Mouse (Mus musculus) forebrain, embryonic 16.5 days (tissue): ENCODE results near the gene Csnk2a1. TPM values are rescaled to one million over a fixed set of nuclear protein-coding genes. Genes with fewer than 3 reads are reported as not detected.

Experiments
- ATAC-seq: fragments of 200-750 bp; cut with Nextera tagmentation; 2 replicates; pipeline ENCODE4 v1.8.0; 2017; ENCODE audit warnings: mild to moderate bottlenecking, moderate library complexity
- H3K27ac ChIP-seq: fragments of 300-500 bp; sonication (generic); 2 replicates; pipeline ENCODE4 v1.5.1; 2014; ENCODE audit warnings: low read length, control low read depth
- H3K27me3 ChIP-seq: fragments of 300-500 bp; sonication (generic); replicated peaks from 2 replicates; pipeline ENCODE4 v1.6.1; 2014; ENCODE audit warnings: low read length; ENCODE audit not compliant: control insufficient read depth, insufficient read depth
- H3K36me3 ChIP-seq: fragments of 300-500 bp; sonication (generic); 2 replicates; pipeline ENCODE4 v1.6.1; 2014; ENCODE audit not compliant: control insufficient read depth, insufficient read depth
- H3K4me1 ChIP-seq: fragments of 300-500 bp; sonication (generic); replicated peaks from 2 replicates; pipeline ENCODE4 v1.6.1; 2014; ENCODE audit warnings: low read length; ENCODE audit not compliant: control insufficient read depth, insufficient read depth
- H3K4me2 ChIP-seq: fragments of 300-500 bp; sonication (generic); 2 replicates; pipeline ENCODE4 v1.6.1; 2014; ENCODE audit warnings: mild to moderate bottlenecking, low read length, control low read depth
- H3K4me3 ChIP-seq: fragments of 300-500 bp; sonication (generic); replicated peaks from 2 replicates; pipeline ENCODE4 v1.5.1; 2014; ENCODE audit warnings: mild to moderate bottlenecking, low read length, control low read depth
- H3K9ac ChIP-seq: fragments of 300-500 bp; sonication (generic); replicated peaks from 2 replicates; pipeline ENCODE4 v1.6.1; 2014; ENCODE audit warnings: low read depth, low read length, control low read depth
- H3K9me3 ChIP-seq: fragments of 300-500 bp; sonication (generic); 2 replicates; pipeline ENCODE4 v1.6.1; 2016; ENCODE audit warnings: low read length; ENCODE audit not compliant: control insufficient read depth
- WGBS: fragments of 180-500 bp; shearing (Covaris S2); extraction: QIAGEN DNeasy Blood & Tissue Kit; methylation state at CpG from one replicate; pipeline ENCODE4 v1.1.7; 2014; 5-methylcytosine and 5-hydroxymethylcytosine counted together
- polyA plus RNA-seq: library from polyadenylated mRNA; unstranded; fragments of >200 nt; fragmentation: Nextera tagmentation; extraction: Ambion mirVana; gene quantifications from 2 replicates; pipeline ENCODE4 v1.2.1, GENCODE M21; 2015

The Csnk2a1 gene
- polyA plus RNA-seq, 1 experiment from 2014 or later, result 137 TPM

GRCm38 (mm10) chr2:152324842-152325241 lies 98.2 kb downstream of the Csnk2a1 start:
- no peak overlapping the region for H3K27ac ChIP-seq
- ATAC-seq, result no peak
- no peaks in the 10 kb centered on the region for H3K4me1 ChIP-seq
- H3K4me3 ChIP-seq, result no peak overlapping the region
- no peak overlapping the region for H3K4me2 ChIP-seq
- H3K9me3 ChIP-seq, result no peaks in the 10 kb centered on the region
- no peak overlapping the region for H3K9ac ChIP-seq
- H3K36me3 ChIP-seq, result peaks cover 25% of the 10 kb centered on the region
- WGBS, result 88% methylated on average over 3 of the region's 3 CpGs
- no peaks in the 10 kb centered on the region for H3K27me3 ChIP-seq

DNA sequence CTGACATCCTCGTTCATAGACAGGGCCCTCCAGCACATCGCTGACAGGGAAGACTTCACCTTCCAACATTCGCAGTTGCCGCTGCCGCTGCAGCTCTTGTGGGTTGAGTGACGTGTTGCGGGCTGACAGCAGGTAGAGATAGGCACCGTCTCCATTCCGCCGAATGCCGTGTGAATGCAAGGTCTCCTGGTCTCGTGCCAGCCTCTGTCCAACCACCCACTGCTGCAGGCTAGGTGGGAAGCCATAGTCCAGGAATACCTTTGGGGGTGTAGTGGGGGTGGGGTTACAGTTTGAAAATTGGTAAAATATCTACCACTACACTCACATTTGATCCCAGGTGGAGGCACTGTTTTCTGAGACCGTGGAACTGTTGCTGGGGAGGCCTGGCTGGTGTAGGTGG lies 99.5 kb downstream of the Csnk2a1 start:
- no peak overlapping the region for H3K27ac ChIP-seq
- H3K9me3 ChIP-seq, result no peaks in the 10 kb centered on the region
- WGBS, result 91% methylated on average over 13 of the region's 13 CpGs
- no peak overlapping the region for H3K9ac ChIP-seq
- peaks cover 23% of the 10 kb centered on the region for H3K36me3 ChIP-seq
- no peak overlapping the region for H3K4me2 ChIP-seq
- H3K4me1 ChIP-seq, result peaks cover 13% of the 10 kb centered on the region
- no peak overlapping the region for H3K4me3 ChIP-seq
- no peaks in the 10 kb centered on the region for H3K27me3 ChIP-seq
- no peak for ATAC-seq

- no peak overlapping the region for H3K27ac ChIP-seq
- peaks cover 23% of the 10 kb centered on the region for H3K36me3 ChIP-seq
- H3K4me3 ChIP-seq, result no peak overlapping the region
- H3K4me1 ChIP-seq, result peaks cover 18% of the 10 kb centered on the region
- no peak overlapping the region for H3K9ac ChIP-seq
- WGBS, result 88% methylated on average over 8 of the region's 8 CpGs
- no peaks in the 10 kb centered on the region for H3K9me3 ChIP-seq
- no peak overlapping the region for H3K4me2 ChIP-seq
- H3K27me3 ChIP-seq, result no peaks in the 10 kb centered on the region
- ATAC-seq, result no peak
Observed at GRCm38 (mm10) chr2:152326654-152327053, 100.0 kb downstream of the Csnk2a1 start.

- WGBS, result 84% methylated on average over 5 of the region's 5 CpGs
- no peaks in the 10 kb centered on the region for H3K27me3 ChIP-seq
- no peak overlapping the region for H3K4me3 ChIP-seq
- no peak overlapping the region for H3K27ac ChIP-seq
- no peak overlapping the region for H3K9ac ChIP-seq
- peaks cover 22% of the 10 kb centered on the region for H3K36me3 ChIP-seq
- peaks cover 19% of the 10 kb centered on the region for H3K4me1 ChIP-seq
- no peaks in the 10 kb centered on the region for H3K9me3 ChIP-seq
- H3K4me2 ChIP-seq, result no peak overlapping the region
- no peak for ATAC-seq
Observed at GRCm38 (mm10) chr2:152327980-152328379, 101.3 kb downstream of the Csnk2a1 start.

GRCm38 (mm10) chr2:152330858-152331423 lies 104.3 kb downstream of the Csnk2a1 start:
- Histone ChIP-seq H3K4me2 (peak overlapping the region; percentile 95), H3K27me3 (0 out of 2 replicates have a peak, but pooled peaks cover 3% of the 10 kb centered on the region), H3K4me3 (no peak overlapping the region), H3K4me1 (peaks cover 19% of the 10 kb centered on the region), H3K9ac (no peak overlapping the region), H3K36me3 (peaks cover 8% of the 10 kb centered on the region), H3K27ac (no peak overlapping the region), H3K9me3 (no peaks in the 10 kb centered on the region)
- ATAC-seq, result no peak
- 71% methylated on average over 7 of the region's 7 CpGs for WGBS

Other genes with a start within 250 kb of the Csnk2a1 start
- 66.5 and 69.2 TPM in 2 replicates for gene Fam110a, start 246.6 kb upstream of the Csnk2a1 start, polyA plus RNA-seq
- 1.5 and 1.9 TPM in 2 replicates for gene Slc52a3, start 230.3 kb upstream of the Csnk2a1 start, polyA plus RNA-seq
- gene Scrt2, start 145.3 kb upstream of the Csnk2a1 start, polyA plus RNA-seq, result 16.9 and 17.2 TPM in 2 replicates
- 11.4 and 13.6 TPM in 2 replicates for gene Srxn1, start 121.3 kb upstream of the Csnk2a1 start, polyA plus RNA-seq
- gene Tcf15, start 83.3 kb upstream of the Csnk2a1 start, polyA plus RNA-seq, result 1.3 and 1.5 TPM in 2 replicates
- 36.0 and 37.7 TPM in 2 replicates for gene Tbc1d20, start 67.0 kb downstream of the Csnk2a1 start, polyA plus RNA-seq
- 104 and 111 TPM in 2 replicates for gene Rbck1, start 105.8 kb downstream of the Csnk2a1 start, polyA plus RNA-seq
- 0.78 and 1.9 TPM in 2 replicates for gene Trib3, start 117.2 kb downstream of the Csnk2a1 start, polyA plus RNA-seq
- gene Nrsn2, start 149.8 kb downstream of the Csnk2a1 start, polyA plus RNA-seq, result 10.5 and 22.6 TPM in 2 replicates
- gene Sox12, start 171.2 kb downstream of the Csnk2a1 start, polyA plus RNA-seq, result 15.8 and 16.8 TPM in 2 replicates
- 13.3 and 14.1 TPM in 2 replicates for gene Zcchc3, start 188.2 kb downstream of the Csnk2a1 start, polyA plus RNA-seq
- gene 6820408C15Rik, start 188.7 kb downstream of the Csnk2a1 start, polyA plus RNA-seq, result 1.4 and 1.9 TPM in 2 replicates
- gene Defb23, start 237.8 kb downstream of the Csnk2a1 start, polyA plus RNA-seq, result not detected in 2 replicates